Mouse (Mus musculus): Measurements from ENCODE around the gene Iqcn. TPM values are rescaled to one million over a fixed set of nuclear protein-coding genes. Genes with fewer than 3 reads are reported as not detected.

Iqcn gene
- polyA plus RNA-seq, 1 experiment: not detected

- DNase-seq (ENCODE audit: low spot score): no peak
Measured at GRCm38 (mm10) chr8:70729808-70730475, 26.7 kb downstream of the Iqcn start.

DNA sequence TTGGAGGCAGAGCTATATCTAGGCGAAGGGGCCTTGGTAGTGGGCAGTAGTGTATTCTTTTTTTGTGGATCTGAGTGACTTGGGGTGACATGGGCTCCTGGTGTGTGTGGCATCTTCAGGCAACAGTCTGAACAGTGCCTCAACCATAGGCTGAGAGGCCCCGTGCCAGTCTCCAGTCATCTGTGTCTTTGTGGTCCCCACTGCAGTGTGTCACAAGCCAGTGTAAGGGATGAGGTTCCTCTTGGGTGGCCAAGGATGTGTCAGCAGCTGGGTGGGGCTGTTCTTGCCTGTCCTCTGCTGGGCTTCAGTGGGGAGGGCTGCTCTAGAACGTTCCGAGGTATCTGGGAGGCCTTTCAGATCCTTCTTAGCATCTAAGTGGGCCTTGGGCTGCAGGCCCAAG lies 27.7 kb downstream of the Iqcn start:
- no peak for DNase-seq (ENCODE audit: low spot score)

- DNase-seq (ENCODE audit: low spot score): no peak
Measured at GRCm38 (mm10) chr8:70737705-70738104, 34.4 kb downstream of the Iqcn start.

- DNase-seq (ENCODE audit: low spot score): peak; percentile 12
Measured at GRCm38 (mm10) chr8:70738211-70738610, 35.0 kb downstream of the Iqcn start.

DNA sequence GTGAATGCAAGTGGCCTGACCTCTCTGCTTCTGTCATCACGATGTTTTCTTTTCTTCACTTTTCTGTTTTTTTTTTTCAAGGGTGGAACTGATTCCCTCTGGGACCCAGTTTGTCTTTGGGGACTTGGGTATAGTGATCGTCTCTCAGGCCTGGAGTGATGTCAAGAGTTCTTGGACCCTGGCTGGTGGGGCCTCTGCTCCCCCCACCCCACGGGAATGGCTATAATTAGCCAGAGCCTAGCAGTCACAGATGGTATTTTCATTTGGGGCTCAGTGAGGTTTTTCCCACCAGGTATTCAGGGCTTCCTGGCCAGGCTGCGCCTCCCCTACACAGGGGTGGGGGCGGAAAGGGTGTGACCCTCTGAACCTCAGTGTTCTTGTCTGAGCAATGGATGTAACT lies 38.4 kb downstream of the Iqcn start:
- peak; percentile 14 for DNase-seq (ENCODE audit: low spot score)

GRCm38 (mm10) chr8:70742176-70742575 lies 38.9 kb downstream of the Iqcn start:
- DNase-seq (ENCODE audit: low spot score): peak; percentile 17

DNA sequence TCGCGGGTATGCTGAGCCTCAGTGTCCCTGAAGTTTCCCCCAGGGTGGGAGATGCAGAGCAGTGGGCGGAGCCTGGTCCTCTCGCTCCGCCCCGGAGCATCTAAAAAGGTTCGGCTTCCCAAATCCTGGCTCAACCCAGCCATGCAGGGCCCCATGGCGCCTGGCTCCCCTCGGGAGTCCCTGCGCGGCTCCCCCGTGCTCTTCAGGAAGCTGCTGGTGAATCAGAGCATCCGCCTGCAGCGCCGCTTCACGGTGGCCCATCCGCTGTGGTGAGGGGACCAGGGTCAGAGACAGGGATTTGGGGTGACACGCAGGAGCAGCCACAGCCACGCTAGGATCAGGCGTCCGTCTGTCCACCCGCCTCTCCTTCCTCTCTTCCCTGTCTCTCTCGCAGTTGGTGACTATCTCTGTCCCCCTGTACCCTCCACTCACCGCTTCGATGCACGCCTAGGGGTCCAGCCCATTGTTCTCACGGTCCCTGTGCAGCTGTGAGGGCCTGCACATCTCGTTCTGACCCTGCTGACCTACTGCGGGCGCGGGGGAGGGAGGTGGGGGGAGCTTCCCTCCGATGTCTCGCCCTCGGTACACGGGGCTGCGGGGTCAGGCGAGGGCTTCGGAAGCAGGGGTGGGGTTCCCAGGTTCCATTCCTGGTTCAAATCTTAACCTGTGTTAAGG lies 39.9 kb downstream of the Iqcn start:
- DNase-seq (ENCODE audit: low spot score): peak; percentile 18

- peak; percentile 26 for DNase-seq (ENCODE audit: low spot score)
Measured at GRCm38 (mm10) chr8:70743656-70744590, 40.7 kb downstream of the Iqcn start.

GRCm38 (mm10) chr8:70744806-70745205 lies 41.5 kb downstream of the Iqcn start:
- peak; percentile 18 for DNase-seq (ENCODE audit: low spot score)

DNA sequence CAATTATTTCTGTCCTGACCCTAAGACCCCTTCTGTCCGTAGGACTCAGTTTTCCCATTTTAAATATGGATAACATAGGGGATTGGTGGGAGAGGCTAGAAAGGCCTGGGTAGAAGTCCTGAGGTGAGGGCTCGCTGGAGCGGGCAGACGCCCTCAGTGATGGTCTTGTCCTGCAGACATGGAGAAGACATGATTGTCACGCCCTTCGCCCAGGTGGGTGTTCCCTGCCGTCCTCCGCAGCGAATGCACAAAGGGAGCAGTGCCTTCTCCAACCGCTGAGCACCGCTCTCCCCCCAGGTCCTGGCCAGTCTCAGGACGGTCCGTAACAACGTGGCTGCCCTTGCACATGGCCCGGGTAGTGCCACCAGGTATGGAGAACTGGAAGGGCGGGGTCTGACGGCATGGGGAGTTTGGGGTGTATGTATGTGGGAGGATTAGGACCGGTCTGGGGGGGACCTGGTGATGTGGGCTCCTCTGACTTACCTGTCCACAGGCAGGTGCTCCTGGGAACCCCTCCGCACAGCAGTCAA lies 42.5 kb downstream of the Iqcn start:
- DNase-seq (ENCODE audit: low spot score): peak; percentile 15

GRCm38 (mm10) chr8:70746676-70747075 lies 43.4 kb downstream of the Iqcn start:
- no peak for DNase-seq (ENCODE audit: low spot score)

- peak; percentile 17 for DNase-seq (ENCODE audit: low spot score)
Measured at GRCm38 (mm10) chr8:70747211-70747890, 44.1 kb downstream of the Iqcn start.

DNA sequence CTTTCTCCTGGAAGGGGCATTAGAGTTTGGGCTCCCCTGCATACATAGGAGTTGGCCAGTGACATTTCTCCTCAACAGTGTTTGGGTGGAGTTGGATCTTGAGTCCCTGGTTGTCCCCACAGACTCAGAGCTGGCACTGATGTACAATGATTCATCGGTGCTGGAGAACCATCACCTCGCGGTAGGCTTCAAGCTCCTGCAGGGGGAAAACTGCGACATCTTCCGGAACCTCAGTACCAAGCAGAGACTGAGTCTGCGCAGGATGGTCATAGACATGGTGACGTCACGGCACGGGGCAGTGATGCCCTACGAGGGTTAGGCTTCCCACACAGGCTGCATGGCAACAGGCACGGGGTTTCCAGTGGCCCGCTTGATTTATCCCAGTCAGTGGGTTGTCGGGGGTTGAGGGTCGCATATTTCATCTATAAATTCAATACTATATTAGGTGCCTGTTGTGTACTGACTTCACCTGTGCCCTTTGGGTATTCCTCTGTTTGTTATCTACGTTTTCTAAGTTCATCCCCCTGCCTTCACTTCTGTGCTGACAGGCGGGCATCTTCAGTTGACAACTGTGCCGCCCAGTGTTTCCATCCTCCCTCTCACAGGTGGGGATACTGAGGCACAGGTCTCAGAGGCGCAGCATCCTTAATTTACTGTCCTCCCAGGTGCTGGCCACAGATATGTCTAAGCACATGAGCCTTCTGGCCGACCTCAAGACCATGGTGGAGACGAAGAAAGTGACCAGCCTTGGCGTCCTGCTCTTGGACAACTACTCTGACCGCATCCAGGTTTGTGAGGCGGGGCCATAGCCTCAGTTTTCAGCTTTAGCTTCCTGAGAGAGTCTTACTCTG lies 45.2 kb downstream of the Iqcn start:
- DNase-seq (ENCODE audit: low spot score): peak; percentile 16

- peak; percentile 15 for DNase-seq (ENCODE audit: low spot score)
Measured at GRCm38 (mm10) chr8:70749097-70749674, 45.9 kb downstream of the Iqcn start.

DNA sequence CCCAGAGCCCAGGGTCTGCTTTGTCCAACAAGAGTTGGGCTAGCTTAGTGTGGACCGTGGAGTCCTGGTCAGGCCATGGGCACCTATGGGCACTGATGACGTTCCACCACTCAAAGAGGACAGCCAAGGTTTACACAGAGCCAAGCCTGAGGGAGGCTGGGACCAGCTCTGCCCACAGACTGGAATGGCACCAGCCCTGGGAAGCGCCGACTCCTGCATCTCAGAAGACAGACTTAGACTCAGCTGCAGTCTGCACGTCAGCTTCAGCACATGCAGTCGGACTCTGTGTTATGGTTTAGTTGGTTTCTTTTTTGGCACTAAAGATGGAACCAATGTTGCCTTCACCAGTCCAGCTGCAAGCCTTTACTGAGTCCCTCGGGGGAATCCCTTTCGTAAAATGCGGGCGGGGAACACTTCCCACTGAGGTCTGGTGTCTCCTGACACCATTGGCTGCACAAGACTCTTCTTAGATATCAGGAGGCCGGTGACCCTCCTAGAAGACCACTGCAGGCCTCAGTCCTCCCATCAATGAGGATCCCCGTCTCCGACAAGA lies 46.9 kb downstream of the Iqcn start:
- DNase-seq (ENCODE audit: low spot score): peak; percentile 17

DNA sequence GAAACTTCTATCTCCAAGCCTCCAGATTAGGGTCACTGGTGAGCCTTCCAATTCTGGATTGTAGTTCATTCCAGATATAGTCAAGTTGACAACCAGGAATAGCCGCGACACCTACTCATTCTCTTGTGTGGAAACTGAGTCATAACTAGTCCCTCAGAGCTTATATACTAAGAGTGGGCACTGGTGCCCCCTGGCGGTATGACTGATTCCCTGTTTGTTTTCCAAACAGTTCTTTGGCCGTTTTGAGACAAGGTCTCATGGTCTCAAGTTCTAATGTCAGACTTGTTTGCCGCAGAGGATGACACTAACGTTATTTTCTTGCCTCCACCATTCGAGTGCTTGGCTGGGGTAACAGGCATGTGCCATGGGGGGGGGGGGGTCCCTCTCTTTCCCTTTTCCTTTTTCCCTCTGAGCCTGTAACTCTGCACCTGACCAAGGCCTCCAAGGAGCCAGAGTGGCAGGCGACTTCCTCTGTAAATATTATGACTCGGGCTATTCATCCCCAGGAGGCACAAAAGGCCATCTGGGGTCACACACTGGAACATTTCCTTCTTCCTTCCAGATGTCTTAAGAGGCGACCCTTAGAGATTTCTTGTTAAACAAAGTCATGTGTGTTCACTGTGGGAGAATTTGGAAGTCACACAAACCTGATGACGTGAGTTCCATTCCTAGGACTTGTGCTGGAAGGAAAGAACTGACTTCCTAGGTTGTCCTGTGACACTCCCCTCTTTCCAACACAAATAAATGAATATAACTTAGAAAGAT lies 48.9 kb downstream of the Iqcn start:
- peak; percentile 43 for DNase-seq (ENCODE audit: low spot score)

GRCm38 (mm10) chr8:70753151-70753550 lies 49.9 kb downstream of the Iqcn start:
- DNase-seq (ENCODE audit: low spot score): peak; percentile 53

GRCm38 (mm10) chr8:70754043-70754870 lies 51.0 kb downstream of the Iqcn start, which contains the start of gene Rab3a:
Gene Rab3a, plus strand, starts transcription at chr8:70754679.
- DNase-seq (ENCODE audit: low spot score): peak; percentile 85
